Mouse (Mus musculus) heart, postnatal 10 days (tissue): ENCODE results near the gene Gm26741. TPM values are rescaled to one million over a fixed set of nuclear protein-coding genes. Genes with fewer than 3 reads are reported as not detected.
A peak's percentile ranks its signal among the peaks of the same experiment; 100 is the strongest.

ENCODE experiments used
- DNase-seq, 2 experiments: peaks; one replicate each; pipeline ENCODE4 v3.0.0; 2021
- intact Hi-C: fragments of 180-260 bp; cut with DNase I; formaldehyde crosslinking; loops from one replicate; pipeline ENCODE4 v1.15.1; 2025
- total RNA-seq, 2 experiments: library from RNA; stranded (reverse); gene quantifications; 2 replicates each; pipeline ENCODE4 v1.2.3; 2021

The Gm26741 gene
- total RNA-seq, 2 experiments from 2014 or later = not detected

- intact Hi-C loops = loop anchor here (5.0 kb wide), 2 partner anchors 170 to 280 kb away; no protein-coding TSS in a partner anchor
- DNase-seq = no peak
Observed at GRCm38 (mm10) chr10:52387192-52387591, 28.6 kb downstream of the Gm26741 start.

DNA sequence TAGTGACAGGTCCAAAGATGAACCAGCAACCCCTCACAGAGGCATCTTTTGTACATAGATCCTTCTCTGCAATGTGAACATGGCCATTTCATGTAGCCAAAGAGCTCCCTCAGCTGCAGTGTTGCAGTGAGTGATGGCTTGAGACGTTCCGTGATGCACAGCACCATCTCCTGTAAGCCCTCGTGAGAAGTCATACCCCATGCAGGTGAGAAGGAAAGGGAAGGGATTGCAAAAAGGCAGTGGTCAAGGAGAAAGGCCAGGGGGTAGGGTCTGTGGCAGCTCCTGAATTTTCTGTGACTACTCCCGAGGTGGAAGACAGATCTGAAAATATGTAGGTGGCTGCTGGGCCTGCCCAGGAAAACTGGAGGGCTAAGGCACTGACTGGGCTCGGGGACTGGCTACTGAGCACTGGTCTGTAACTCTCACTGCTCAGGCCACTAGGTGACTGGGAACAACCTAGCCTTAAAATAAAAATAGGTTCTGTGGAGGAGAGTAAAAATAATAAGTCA, 30.4 kb downstream of the Gm26741 start, which contains the start of gene Nepn:
Nepn (plus strand) TSS at position 51 of the 509 bp plus-strand sequence.
- no peak for DNase-seq
- intact Hi-C loops = loop anchor here (5.0 kb wide), 2 partner anchors 172 to 282 kb away; no protein-coding TSS in a partner anchor

GRCm38 (mm10) chr10:52389438-52389837, 30.9 kb downstream of the Gm26741 start:
- intact Hi-C loops = loop anchor here (5.0 kb wide), 2 partner anchors 172 to 282 kb away; no protein-coding TSS in a partner anchor
- peak; percentile 13 to 15 for DNase-seq

DNA sequence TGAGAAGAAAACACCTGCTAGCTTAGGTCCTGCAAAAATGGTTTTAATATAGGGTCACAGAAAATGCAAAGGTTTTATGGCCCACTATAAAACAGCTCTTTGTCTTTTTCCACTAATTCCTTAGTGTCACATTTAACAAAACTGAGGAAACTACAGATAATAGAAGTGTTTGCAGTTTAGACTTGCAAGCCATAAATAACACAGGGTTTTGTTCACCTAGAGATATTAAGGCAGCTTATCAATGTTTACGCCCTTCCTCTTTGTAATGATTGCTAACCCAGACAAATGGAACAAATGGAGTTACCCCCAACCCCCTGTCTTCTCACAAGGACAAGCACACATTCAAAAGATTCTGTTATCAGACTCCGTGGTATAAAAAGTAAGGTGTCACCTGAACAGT, 32.6 kb downstream of the Gm26741 start:
- DNase-seq = no peak
- intact Hi-C loops = loop anchor here (5.0 kb wide), 1 partner anchor 599 kb away; no protein-coding TSS in a partner anchor

DNA sequence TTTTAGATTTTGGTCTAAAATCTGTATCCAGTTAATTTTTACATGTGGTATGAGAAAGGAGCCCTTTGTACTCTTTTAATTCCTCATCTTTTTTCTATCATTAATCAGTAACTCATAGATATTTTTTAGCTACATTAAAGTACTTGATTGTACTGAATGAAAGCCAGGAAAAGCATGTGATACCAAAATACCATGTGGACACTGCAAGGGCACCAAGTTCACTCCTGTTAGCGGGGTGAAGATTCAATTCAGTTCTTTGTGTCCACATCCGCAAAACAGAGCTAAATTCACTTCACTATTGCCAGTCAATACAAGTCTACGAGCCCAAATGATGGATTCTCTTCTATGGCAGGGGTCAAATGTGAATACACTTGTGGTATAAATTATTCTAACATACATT, 38.1 kb downstream of the Gm26741 start:
- no peak for DNase-seq
- intact Hi-C loops = no loop called here

GRCm38 (mm10) chr10:52398715-52399114, 40.1 kb downstream of the Gm26741 start:
- intact Hi-C loops = no loop called here
- no peak for DNase-seq

- DNase-seq = no peak
- intact Hi-C loops = no loop called here
Observed at GRCm38 (mm10) chr10:52399722-52400121, 41.2 kb downstream of the Gm26741 start.

GRCm38 (mm10) chr10:52405160-52405559, 46.6 kb downstream of the Gm26741 start:
- DNase-seq = no peak
- intact Hi-C loops = no loop called here

- intact Hi-C loops = no loop called here
- no peak for DNase-seq
Observed at GRCm38 (mm10) chr10:52407526-52407925, 49.0 kb downstream of the Gm26741 start.

Other genes starting within 250 kb of the Gm26741 start
- under 1 TPM in 1 of 2 experiments, not detected in 1; 0.07 TPM for gene Ros1, start 163.5 kb upstream of the Gm26741 start, total RNA-seq
- gene Dcbld1, start 125.1 kb upstream of the Gm26741 start, total RNA-seq = 1 to 10 TPM; 8.6 TPM
- gene Gopc, start 23.4 kb downstream of the Gm26741 start, total RNA-seq = 10 to 100 TPM; 20.9 to 21.4 TPM
- gene Nepn, start 30.2 kb downstream of the Gm26741 start, total RNA-seq = not detected
- 10 to 100 TPM; 28.5 to 33.0 TPM for gene Nus1, start 58.8 kb downstream of the Gm26741 start, total RNA-seq